Mouse (Mus musculus) lung, postnatal 0 days (tissue): ENCODE data around the gene Spc24.

Source experiments
- CTCF ChIP-seq: IDR thresholded peaks from 2 replicates; pipeline ENCODE4 v1.5.1; 2016; ENCODE audit warnings: antibody characterized with exemption, mild to moderate bottlenecking
- EP300 ChIP-seq: IDR thresholded peaks from 2 replicates; pipeline ENCODE4 v1.6.1; 2016; ENCODE audit warnings: antibody characterized with exemption, mild to moderate bottlenecking, control low read depth

- TF ChIP-seq CTCF (no peak), EP300 (peak; percentile 32; the same call in 1 of the 2 replicates)
Measured at GRCm38 (mm10) chr9:21768511-21769411, 8.7 kb upstream of the Spc24 start.
